Mouse (Mus musculus): ENCODE data around the gene Trappc12. TPM values are rescaled to one million over a fixed set of nuclear protein-coding genes. Genes with fewer than 3 reads are reported as not detected.

The Trappc12 gene
- polyA plus RNA-seq, 1 experiment from 2014 or later, result 40.0 TPM

DNA sequence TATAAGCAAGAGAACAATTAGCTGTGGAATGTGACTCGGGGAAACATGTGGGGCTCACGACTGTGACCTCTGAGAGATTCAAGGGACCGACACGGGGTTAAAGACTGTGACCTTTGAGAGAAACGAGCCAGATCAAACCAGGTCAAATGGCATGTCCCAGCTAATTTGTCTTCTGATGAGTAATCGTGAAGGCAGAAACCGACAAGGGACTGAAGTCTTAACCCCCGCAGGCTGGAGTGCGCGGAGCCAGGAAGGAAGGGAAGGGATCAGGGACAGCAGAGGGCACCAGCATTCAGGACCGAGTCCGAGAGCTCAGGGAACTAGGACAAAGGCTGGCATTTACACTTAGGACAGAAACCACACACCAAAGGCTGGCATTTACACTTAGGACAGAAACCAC is 45.9 kb downstream of the Trappc12 start:
- 10% methylated on average over 12 of the region's 12 CpGs for WGBS
- no peak for DNase-seq (ENCODE audit: low spot score)
- H3K4me3 ChIP-seq (ENCODE audit: low read depth, low read length), result no peak overlapping the region
- H3K4me2 ChIP-seq (ENCODE audit: low read depth, low read length, severe bottlenecking), result no peak overlapping the region
- H3K9me3 ChIP-seq (ENCODE audit: control insufficient read depth, low read length), result no peaks in the 10 kb centered on the region
- H3K4me1 ChIP-seq (replicated peaks; ENCODE audit: control insufficient read depth, insufficient read depth, low read length), result peaks cover 6% of the 10 kb centered on the region; the same call in 1 of the 2 replicates
- no peaks in the 10 kb centered on the region for H3K27me3 ChIP-seq (ENCODE audit: control insufficient read depth, insufficient read depth, low read length)
- no peak overlapping the region for H3K9ac ChIP-seq (ENCODE audit: low read length)
- no peak for ATAC-seq (replicated peaks; ENCODE audit: low FRiP score)
- no peak overlapping the region for H3K27ac ChIP-seq (ENCODE audit: low read depth, low read length)
- no peaks in the 10 kb centered on the region for H3K36me3 ChIP-seq (ENCODE audit: control insufficient read depth, insufficient read depth, low read length)

- Histone ChIP-seq H3K4me2 (ENCODE audit: low read depth, low read length, severe bottlenecking) (no peak overlapping the region), H3K9me3 (ENCODE audit: control insufficient read depth, low read length) (no peaks in the 10 kb centered on the region), H3K27ac (ENCODE audit: low read depth, low read length) (no peak overlapping the region), H3K36me3 (ENCODE audit: control insufficient read depth, insufficient read depth, low read length) (no peaks in the 10 kb centered on the region), H3K4me1 (replicated peaks; ENCODE audit: control insufficient read depth, insufficient read depth, low read length) (peaks cover 6% of the 10 kb centered on the region; the same call in 1 of the 2 replicates), H3K4me3 (ENCODE audit: low read depth, low read length) (no peak overlapping the region), H3K9ac (ENCODE audit: low read length) (no peak overlapping the region), H3K27me3 (ENCODE audit: control insufficient read depth, insufficient read depth, low read length) (no peaks in the 10 kb centered on the region)
- WGBS, result 86% methylated on average over 11 of the region's 11 CpGs
- ATAC-seq (replicated peaks; ENCODE audit: low FRiP score) (no peak), DNase-seq (ENCODE audit: low spot score) (no peak)
Measured at GRCm38 (mm10) chr12:28701302-28701701, 49.0 kb downstream of the Trappc12 start.

- Histone ChIP-seq H3K4me2 (ENCODE audit: low read depth, low read length, severe bottlenecking) (no peak overlapping the region), H3K4me3 (ENCODE audit: low read depth, low read length) (no peak overlapping the region), H3K36me3 (ENCODE audit: control insufficient read depth, insufficient read depth, low read length) (no peaks in the 10 kb centered on the region), H3K9me3 (ENCODE audit: control insufficient read depth, low read length) (no peaks in the 10 kb centered on the region), H3K9ac (ENCODE audit: low read length) (no peak overlapping the region), H3K27ac (ENCODE audit: low read depth, low read length) (no peak overlapping the region), H3K4me1 (replicated peaks; ENCODE audit: control insufficient read depth, insufficient read depth, low read length) (peaks cover 6% of the 10 kb centered on the region; the same call in 1 of the 2 replicates), H3K27me3 (ENCODE audit: control insufficient read depth, insufficient read depth, low read length) (no peaks in the 10 kb centered on the region)
- no peak for DNase-seq (ENCODE audit: low spot score)
- no peak for ATAC-seq (replicated peaks; ENCODE audit: low FRiP score)
- WGBS, result 78% methylated on average over 19 of the region's 19 CpGs
Measured at GRCm38 (mm10) chr12:28700561-28701025, 49.7 kb downstream of the Trappc12 start.

DNA sequence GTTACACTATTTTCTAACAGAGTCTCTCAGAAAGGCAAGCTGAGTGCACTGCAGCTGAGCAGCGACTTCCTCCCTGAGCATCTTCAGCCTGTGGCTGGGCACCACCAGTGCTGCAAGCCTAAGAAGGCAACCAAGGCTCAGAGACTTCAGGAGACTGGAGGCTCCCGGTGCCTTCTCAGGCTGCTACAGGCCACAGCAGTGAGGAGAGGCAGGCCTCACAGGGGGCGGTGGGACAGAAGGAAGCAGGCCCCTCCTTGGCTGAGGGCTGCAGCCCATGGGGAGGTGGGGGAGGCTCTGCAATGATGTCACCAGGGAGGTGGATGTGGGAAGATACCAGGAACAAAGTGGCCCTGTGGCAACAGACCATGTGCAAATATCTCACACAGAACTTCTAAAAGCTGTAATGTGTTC is 50.2 kb downstream of the Trappc12 start:
- Histone ChIP-seq H3K4me2 (ENCODE audit: low read depth, low read length, severe bottlenecking) (no peak overlapping the region), H3K27me3 (ENCODE audit: control insufficient read depth, insufficient read depth, low read length) (no peaks in the 10 kb centered on the region), H3K9ac (ENCODE audit: low read length) (peak overlapping the region; percentile 37), H3K27ac (ENCODE audit: low read depth, low read length) (peak overlapping the region; percentile 41), H3K4me1 (replicated peaks; ENCODE audit: control insufficient read depth, insufficient read depth, low read length) (peaks cover 6% of the 10 kb centered on the region; the same call in 1 of the 2 replicates), H3K9me3 (ENCODE audit: control insufficient read depth, low read length) (no peaks in the 10 kb centered on the region), H3K36me3 (ENCODE audit: control insufficient read depth, insufficient read depth, low read length) (no peaks in the 10 kb centered on the region), H3K4me3 (ENCODE audit: low read depth, low read length) (no peak overlapping the region)
- peak; percentile 55 for DNase-seq (ENCODE audit: low spot score)
- 32% methylated on average over 3 of the region's 3 CpGs for WGBS
- ATAC-seq (replicated peaks; ENCODE audit: low FRiP score), result peak; percentile 39; the same call in 1 of the 2 replicates

DNA sequence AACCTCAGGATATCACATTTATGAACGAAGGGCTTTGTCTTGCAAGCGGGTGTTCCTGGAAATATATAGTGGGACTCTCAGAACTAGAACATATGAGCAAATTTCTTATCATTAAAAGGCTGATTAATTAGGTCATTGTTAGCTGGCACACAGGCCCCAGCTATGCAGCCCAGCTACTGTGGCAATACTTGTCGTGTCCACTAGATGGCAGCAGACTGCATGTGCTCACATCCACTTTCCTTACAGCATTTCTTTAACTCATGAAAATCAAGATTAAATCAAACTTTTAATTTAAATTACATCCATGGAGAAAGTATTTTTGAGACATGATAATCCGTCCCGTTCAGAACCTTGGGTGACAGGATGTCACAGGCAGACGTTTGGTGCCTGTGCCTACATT is 50.6 kb downstream of the Trappc12 start:
- peak; percentile 38; the same call in 1 of the 2 replicates for ATAC-seq (replicated peaks; ENCODE audit: low FRiP score)
- Histone ChIP-seq H3K9ac (ENCODE audit: low read length) (peak overlapping the region; percentile 37; the same call in 1 of the 2 replicates), H3K9me3 (ENCODE audit: control insufficient read depth, low read length) (no peaks in the 10 kb centered on the region), H3K4me3 (ENCODE audit: low read depth, low read length) (no peak overlapping the region), H3K27me3 (ENCODE audit: control insufficient read depth, insufficient read depth, low read length) (no peaks in the 10 kb centered on the region), H3K36me3 (ENCODE audit: control insufficient read depth, insufficient read depth, low read length) (no peaks in the 10 kb centered on the region), H3K4me1 (replicated peaks; ENCODE audit: control insufficient read depth, insufficient read depth, low read length) (peaks cover 6% of the 10 kb centered on the region; the same call in 1 of the 2 replicates), H3K4me2 (ENCODE audit: low read depth, low read length, severe bottlenecking) (no peak overlapping the region), H3K27ac (ENCODE audit: low read depth, low read length) (peak overlapping the region; percentile 41)
- 7% methylated on average over 6 of the region's 6 CpGs for WGBS
- peak; percentile 85 for DNase-seq (ENCODE audit: low spot score)

DNA sequence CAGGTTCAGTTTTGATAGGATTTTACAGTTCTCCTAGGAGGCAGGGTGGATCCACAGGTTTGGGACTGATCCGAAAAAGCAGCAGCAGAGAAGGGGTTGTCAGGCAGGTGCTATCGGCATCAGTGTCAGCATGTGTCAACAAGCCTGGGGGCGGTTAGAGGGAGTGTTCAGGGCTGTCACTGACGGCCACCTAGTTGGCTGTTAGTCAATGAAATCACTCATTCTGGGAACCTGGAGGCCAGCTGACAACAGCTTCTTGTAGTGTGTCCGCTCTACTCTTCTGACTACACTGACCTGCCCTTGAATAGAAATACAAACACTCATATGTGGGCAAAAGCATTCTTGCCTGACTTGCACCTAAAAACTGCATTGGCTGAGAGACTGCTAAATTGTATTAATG is 51.2 kb downstream of the Trappc12 start:
- Histone ChIP-seq H3K9ac (ENCODE audit: low read length) (no peak overlapping the region), H3K27ac (ENCODE audit: low read depth, low read length) (no peak overlapping the region), H3K4me1 (replicated peaks; ENCODE audit: control insufficient read depth, insufficient read depth, low read length) (peaks cover 6% of the 10 kb centered on the region; the same call in 1 of the 2 replicates), H3K9me3 (ENCODE audit: control insufficient read depth, low read length) (no peaks in the 10 kb centered on the region), H3K4me3 (ENCODE audit: low read depth, low read length) (no peak overlapping the region), H3K27me3 (ENCODE audit: control insufficient read depth, insufficient read depth, low read length) (no peaks in the 10 kb centered on the region), H3K4me2 (ENCODE audit: low read depth, low read length, severe bottlenecking) (no peak overlapping the region), H3K36me3 (ENCODE audit: control insufficient read depth, insufficient read depth, low read length) (no peaks in the 10 kb centered on the region)
- DNase-seq (ENCODE audit: low spot score) (no peak), ATAC-seq (replicated peaks; ENCODE audit: low FRiP score) (no peak)
- 78% methylated on average over 5 of the region's 5 CpGs for WGBS

DNA sequence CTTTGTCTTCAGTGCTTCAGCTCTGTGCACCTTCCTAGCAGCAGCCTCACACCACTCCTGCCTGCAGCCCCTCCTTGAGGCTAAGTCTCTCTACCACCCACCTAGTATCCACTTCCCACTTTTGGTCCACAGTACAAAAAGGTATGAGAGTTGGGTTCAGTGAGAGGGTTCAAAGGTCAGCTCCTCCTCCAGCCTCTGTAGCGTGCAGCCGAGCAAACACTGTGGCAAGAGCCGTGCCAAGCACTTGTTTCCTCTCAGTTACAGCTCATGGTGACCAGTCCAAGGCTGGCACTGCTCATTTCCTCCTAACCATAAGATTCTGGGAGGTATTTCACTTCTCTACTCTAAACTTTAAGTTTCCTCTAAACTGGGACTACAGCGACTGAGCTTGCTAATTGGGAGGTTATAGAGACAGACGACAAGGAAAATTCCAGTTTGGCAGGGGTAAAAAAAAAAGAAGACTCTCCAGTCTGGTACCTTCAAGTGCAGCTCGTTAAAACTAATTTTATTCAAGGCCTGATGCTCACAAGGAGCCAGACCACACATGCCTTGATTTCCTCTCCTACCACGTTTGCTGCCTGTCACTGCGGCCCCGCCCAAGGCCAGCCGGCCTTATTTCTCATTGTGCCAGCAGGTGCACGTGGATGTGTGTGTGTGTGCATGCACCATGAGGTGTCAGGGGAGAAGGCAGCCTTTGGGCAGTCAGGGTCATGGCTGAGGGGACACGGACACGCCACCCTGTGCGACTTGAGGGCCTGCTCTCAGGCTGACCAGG is 52.3 kb downstream of the Trappc12 start:
- 66% methylated on average over 14 of the region's 14 CpGs for WGBS

GRCm38 (mm10) chr12:28694776-28695175 is 55.5 kb downstream of the Trappc12 start:
- no peaks in the 10 kb centered on the region for H3K27me3 ChIP-seq (ENCODE audit: control insufficient read depth, insufficient read depth, low read length)
- ATAC-seq (replicated peaks; ENCODE audit: low FRiP score) (no peak), DNase-seq (ENCODE audit: low spot score) (no peak)
- no peaks in the 10 kb centered on the region for H3K4me1 ChIP-seq (replicated peaks; ENCODE audit: control insufficient read depth, insufficient read depth, low read length)
- H3K27ac ChIP-seq (ENCODE audit: low read depth, low read length), result no peak overlapping the region
- no peaks in the 10 kb centered on the region for H3K9me3 ChIP-seq (ENCODE audit: control insufficient read depth, low read length)
- H3K9ac ChIP-seq (ENCODE audit: low read length), result no peak overlapping the region
- H3K4me2 ChIP-seq (ENCODE audit: low read depth, low read length, severe bottlenecking), result no peak overlapping the region
- H3K4me3 ChIP-seq (ENCODE audit: low read depth, low read length), result no peak overlapping the region
- 91% methylated on average over 7 of the region's 7 CpGs for WGBS
- no peaks in the 10 kb centered on the region; the same call in 1 of the 2 replicates for H3K36me3 ChIP-seq (ENCODE audit: control insufficient read depth, insufficient read depth, low read length)

More for the DNA sequence above, 52.3 kb downstream of the Trappc12 start:
- no peak overlapping the region for H3K27ac ChIP-seq (ENCODE audit: low read depth, low read length)
- ATAC-seq (replicated peaks; ENCODE audit: low FRiP score), result no peak
- peaks cover 6% of the 10 kb centered on the region; the same call in 1 of the 2 replicates for H3K4me1 ChIP-seq (replicated peaks; ENCODE audit: control insufficient read depth, insufficient read depth, low read length)
- H3K27me3 ChIP-seq (ENCODE audit: control insufficient read depth, insufficient read depth, low read length), result no peaks in the 10 kb centered on the region
- H3K9ac ChIP-seq (ENCODE audit: low read length), result no peak overlapping the region
- H3K9me3 ChIP-seq (ENCODE audit: control insufficient read depth, low read length), result no peaks in the 10 kb centered on the region
- no peak overlapping the region for H3K4me3 ChIP-seq (ENCODE audit: low read depth, low read length)
- no peaks in the 10 kb centered on the region for H3K36me3 ChIP-seq (ENCODE audit: control insufficient read depth, insufficient read depth, low read length)
- DNase-seq (ENCODE audit: low spot score), result no peak
- H3K4me2 ChIP-seq (ENCODE audit: low read depth, low read length, severe bottlenecking), result no peak overlapping the region

Data from forebrain, embryonic 11.5 days (tissue).